In genomic region chr8:123319522-123320164, GRCm38 (mm10) we compare ENCODE assay signal across 8 mouse cellular contexts. TPM values are rescaled to one million over a fixed set of nuclear protein-coding genes. Genes with fewer than 3 reads are reported as not detected.
DNase-seq lines count a peak whose midpoint lies in the region; ATAC-seq and TF ChIP-seq lines count a peak whose summit lies in the region.

No protein-coding gene starts in this region.

- no peaks in the 10 kb centered on the region for H3K9me3 ChIP-seq in intestine, postnatal 0 days (ENCODE audit: control insufficient read depth)
- no peaks in the 10 kb centered on the region for H3K9me3 ChIP-seq in midbrain, embryonic 15.5 days

- 31% methylated on average over 7 of the region's 7 CpGs for WGBS in intestine, postnatal 0 days
- 35% methylated on average over 7 of the region's 7 CpGs for WGBS in midbrain, embryonic 15.5 days

- H3K4me3 ChIP-seq in intestine, postnatal 0 days (ENCODE audit: low read depth, low read length), result no peak overlapping the region
- H3K4me3 ChIP-seq in midbrain, embryonic 15.5 days, result no peak overlapping the region

- H3K4me2 ChIP-seq in intestine, postnatal 0 days (replicated peaks; ENCODE audit: low read depth), result no peak overlapping the region; the same call in 1 of the 2 replicates
- no peak overlapping the region for H3K4me2 ChIP-seq in midbrain, embryonic 15.5 days

- no peaks in the 10 kb centered on the region for H3K36me3 ChIP-seq in intestine, postnatal 0 days (ENCODE audit: control insufficient read depth, insufficient read depth)
- H3K36me3 ChIP-seq in midbrain, embryonic 15.5 days (replicated peaks), result no peaks in the 10 kb centered on the region

- peak; percentile 80 for DNase-seq in embryo, embryonic 10.5 days (ENCODE audit: low spot score)
- DNase-seq in embryo, embryonic 10 days (ENCODE audit: low spot score), result no peak
- peak; percentile 35 to 54 for DNase-seq in right cerebral cortex, adult 2 months (ENCODE audit: low spot score in 2 of 2)
- DNase-seq in right cerebral cortex, postnatal 25 days, result no peak
- DNase-seq in cerebellum, postnatal 25 days, result peak; percentile 45 to 68
- DNase-seq in frontal cortex, postnatal 10 days (ENCODE audit: low spot score in 2 of 2), result no peak

- peak; percentile 83 for TF ChIP-seq CTCF in intestine, postnatal 0 days (IDR thresholded peaks at IDR 0.05; ENCODE audit: low read depth)

- H3K27me3 ChIP-seq in intestine, postnatal 0 days (replicated peaks; ENCODE audit: control insufficient read depth, insufficient read depth, low read length), result no peaks in the 10 kb centered on the region
- no peaks in the 10 kb centered on the region for H3K27me3 ChIP-seq in midbrain, embryonic 15.5 days (replicated peaks)

- no peak overlapping the region for H3K9ac ChIP-seq in intestine, postnatal 0 days (ENCODE audit: low read depth, low read length)
- no peak overlapping the region for H3K9ac ChIP-seq in midbrain, embryonic 15.5 days

- H3K27ac ChIP-seq in intestine, postnatal 0 days (ENCODE audit: low read depth, low read length), result no peak overlapping the region
- H3K27ac ChIP-seq in midbrain, embryonic 15.5 days, result no peak overlapping the region

- no peak for ATAC-seq in intestine, postnatal 0 days
- ATAC-seq in midbrain, embryonic 15.5 days (replicated peaks), result 0 out of 2 replicates have a peak, but pooled peaks have one; percentile 12

- H3K4me1 ChIP-seq in intestine, postnatal 0 days (replicated peaks; ENCODE audit: control insufficient read depth, insufficient read depth, low read length), result no peaks in the 10 kb centered on the region
- H3K4me1 ChIP-seq in midbrain, embryonic 15.5 days, result peaks cover 14% of the 10 kb centered on the region

RNA-seq across cellular contexts. Expression of gene Fanca, which starts 1.3 kb away (rescaled TPM):
- polyA plus RNA-seq in intestine, postnatal 0 days (2015; fragmentation: Nextera tagmentation; extraction: Ambion mirVana), result 5.3 and 7.8 TPM in 2 replicates
- 6.4 and 9.8 TPM in 2 replicates for polyA plus RNA-seq in midbrain, embryonic 15.5 days (2015; fragmentation: Nextera tagmentation; extraction: Ambion mirVana)

RNA-seq across cellular contexts. Expression of gene Spire2, which starts 12.9 kb away (rescaled TPM):
- 1.8 and 2.5 TPM in 2 replicates for polyA plus RNA-seq in intestine, postnatal 0 days (2015; fragmentation: Nextera tagmentation; extraction: Ambion mirVana)
- 44.0 and 44.8 TPM in 2 replicates for polyA plus RNA-seq in midbrain, embryonic 15.5 days (2015; fragmentation: Nextera tagmentation; extraction: Ambion mirVana)

RNA-seq across cellular contexts. Expression of gene Tcf25, which starts 53.9 kb away (rescaled TPM):
- 147 and 178 TPM in 2 replicates for polyA plus RNA-seq in intestine, postnatal 0 days (2015; fragmentation: Nextera tagmentation; extraction: Ambion mirVana)
- 324 and 331 TPM in 2 replicates for polyA plus RNA-seq in midbrain, embryonic 15.5 days (2015; fragmentation: Nextera tagmentation; extraction: Ambion mirVana)

Comparison
In these comparisons a context has a peak if more than half of its experiments do, and no peak if none do; other contexts are left out.
1. DNase-seq: peak in embryo, embryonic 10.5 days (single experiment), right cerebral cortex, adult 2 months (2 of 2) and cerebellum, postnatal 25 days (2 of 2); none in embryo, embryonic 10 days (single experiment), right cerebral cortex, postnatal 25 days (single experiment) and frontal cortex, postnatal 10 days (0 of 2).
2. RNA of gene Spire2, which starts 12.9 kb away (polyA plus RNA-seq): 44.0 to 44.8 TPM in midbrain, embryonic 15.5 days; 1.8 to 2.5 TPM in intestine, postnatal 0 days; every median in the first group is over 10 times any median in the second.